Mouse (Mus musculus) heart, embryonic 16.5 days (tissue): ENCODE measurements around the gene Atp2b2. TPM values are rescaled to one million over a fixed set of nuclear protein-coding genes. Genes with fewer than 3 reads are reported as not detected.

ENCODE experiments used
- ATAC-seq: fragments of 200-750 bp; cut with Nextera tagmentation; replicated peaks from 2 replicates; pipeline ENCODE4 v1.8.0; 2017; ENCODE audit warnings: moderate number of reproducible peaks; ENCODE audit not compliant: insufficient read depth, low FRiP score; ENCODE audit errors: extremely low read depth
- H3K27ac ChIP-seq: fragments of 300-500 bp; sonication (generic); 2 replicates; pipeline ENCODE4 v1.5.1; 2014; ENCODE audit warnings: mild to moderate bottlenecking, low read length, control low read depth, moderate library complexity
- H3K27me3 ChIP-seq: fragments of 300-500 bp; sonication (generic); 2 replicates; pipeline ENCODE4 v1.6.1; 2014; ENCODE audit warnings: low read length, mixed read lengths; ENCODE audit not compliant: control insufficient read depth, insufficient read depth
- H3K36me3 ChIP-seq: fragments of 300-500 bp; sonication (generic); 2 replicates; pipeline ENCODE4 v1.6.1; 2014; ENCODE audit not compliant: control insufficient read depth, insufficient read depth
- H3K4me1 ChIP-seq: fragments of 300-500 bp; sonication (generic); 2 replicates; pipeline ENCODE4 v1.6.1; 2014; ENCODE audit warnings: low read length, mixed read lengths; ENCODE audit not compliant: control insufficient read depth, insufficient read depth
- H3K4me2 ChIP-seq: fragments of 300-500 bp; sonication (generic); 2 replicates; pipeline ENCODE4 v1.6.1; 2014; ENCODE audit warnings: low read depth, mild to moderate bottlenecking, control low read depth, low read length
- H3K4me3 ChIP-seq: fragments of 300-500 bp; sonication (generic); 2 replicates; pipeline ENCODE4 v1.5.1; 2014; ENCODE audit warnings: mild to moderate bottlenecking, control low read depth, low read length
- H3K9ac ChIP-seq: fragments of 300-500 bp; sonication (generic); 2 replicates; pipeline ENCODE4 v1.6.1; 2014; ENCODE audit warnings: low read length, control low read depth
- H3K9me3 ChIP-seq: fragments of 300-500 bp; sonication (generic); replicated peaks from 2 replicates; pipeline ENCODE4 v1.6.1; 2016; ENCODE audit warnings: low read length; ENCODE audit not compliant: control insufficient read depth
- WGBS: fragments of 180-500 bp; shearing (Covaris S2); extraction: QIAGEN DNeasy Blood & Tissue Kit; methylation state at CpG from one replicate; pipeline ENCODE4 v1.1.7; 2014; 5-methylcytosine and 5-hydroxymethylcytosine counted together
- polyA plus RNA-seq: library from polyadenylated mRNA; unstranded; fragments of >200 nt; fragmentation: Nextera tagmentation; extraction: Ambion mirVana; gene quantifications from 2 replicates; pipeline ENCODE4 v1.2.1, GENCODE M21; 2015

The Atp2b2 gene
- polyA plus RNA-seq, 1 experiment from 2014 or later = 0.12 TPM

- peaks cover 6% of the 10 kb centered on the region for H3K27me3 ChIP-seq
- 25% methylated on average over 9 of the region's 9 CpGs for WGBS
- H3K9ac ChIP-seq = no peak overlapping the region
- no peak overlapping the region for H3K4me3 ChIP-seq
- no peak for ATAC-seq
- no peak overlapping the region for H3K27ac ChIP-seq
- H3K9me3 ChIP-seq = no peaks in the 10 kb centered on the region
- H3K36me3 ChIP-seq = no peaks in the 10 kb centered on the region
- no peak overlapping the region for H3K4me2 ChIP-seq
- H3K4me1 ChIP-seq = no peaks in the 10 kb centered on the region
Observed at GRCm38 (mm10) chr6:113883225-113883624, 159.2 kb downstream of the Atp2b2 start.

GRCm38 (mm10) chr6:113882396-113882795 is 160.0 kb downstream of the Atp2b2 start:
- Histone ChIP-seq H3K9ac (no peak overlapping the region), H3K27me3 (peaks cover 6% of the 10 kb centered on the region; the same call in 1 of the 2 replicates), H3K4me1 (no peaks in the 10 kb centered on the region), H3K36me3 (no peaks in the 10 kb centered on the region), H3K27ac (no peak overlapping the region), H3K9me3 (no peaks in the 10 kb centered on the region), H3K4me2 (no peak overlapping the region), H3K4me3 (no peak overlapping the region)
- 64% methylated on average over 7 of the region's 7 CpGs for WGBS
- no peak for ATAC-seq

GRCm38 (mm10) chr6:113881561-113882243 is 160.7 kb downstream of the Atp2b2 start:
- Histone ChIP-seq H3K27me3 (peaks cover 4% of the 10 kb centered on the region; the same call in 1 of the 2 replicates), H3K4me3 (no peak overlapping the region), H3K9ac (no peak overlapping the region), H3K4me2 (no peak overlapping the region), H3K9me3 (no peaks in the 10 kb centered on the region), H3K36me3 (no peaks in the 10 kb centered on the region), H3K27ac (no peak overlapping the region), H3K4me1 (no peaks in the 10 kb centered on the region)
- 43% methylated on average over 10 of the region's 10 CpGs for WGBS
- no peak for ATAC-seq

GRCm38 (mm10) chr6:113879366-113879765 is 163.0 kb downstream of the Atp2b2 start:
- H3K36me3 ChIP-seq = no peaks in the 10 kb centered on the region
- H3K4me2 ChIP-seq = no peak overlapping the region
- H3K9me3 ChIP-seq = no peaks in the 10 kb centered on the region
- no peak overlapping the region for H3K9ac ChIP-seq
- H3K27ac ChIP-seq = no peak overlapping the region
- no peaks in the 10 kb centered on the region for H3K27me3 ChIP-seq
- no peaks in the 10 kb centered on the region for H3K4me1 ChIP-seq
- no peak for ATAC-seq
- no peak overlapping the region for H3K4me3 ChIP-seq
- WGBS = 38% methylated on average over 3 of the region's 3 CpGs

GRCm38 (mm10) chr6:113878510-113879128 is 163.8 kb downstream of the Atp2b2 start:
- no peak overlapping the region for H3K4me2 ChIP-seq
- no peak overlapping the region for H3K9ac ChIP-seq
- H3K4me1 ChIP-seq = no peaks in the 10 kb centered on the region
- no peak overlapping the region for H3K27ac ChIP-seq
- no peaks in the 10 kb centered on the region; the same call in 1 of the 2 replicates for H3K27me3 ChIP-seq
- H3K9me3 ChIP-seq = no peaks in the 10 kb centered on the region
- H3K36me3 ChIP-seq = no peaks in the 10 kb centered on the region
- no peak overlapping the region for H3K4me3 ChIP-seq
- no peak for ATAC-seq
- WGBS = 77% methylated on average over 8 of the region's 8 CpGs

GRCm38 (mm10) chr6:113876585-113876984 is 165.8 kb downstream of the Atp2b2 start:
- Histone ChIP-seq H3K4me3 (no peak overlapping the region), H3K9me3 (no peaks in the 10 kb centered on the region), H3K4me1 (no peaks in the 10 kb centered on the region), H3K9ac (no peak overlapping the region), H3K4me2 (no peak overlapping the region), H3K27ac (no peak overlapping the region), H3K36me3 (no peaks in the 10 kb centered on the region), H3K27me3 (no peaks in the 10 kb centered on the region; the same call in 1 of the 2 replicates)
- 70% methylated on average over 3 of the region's 3 CpGs for WGBS
- ATAC-seq = no peak

- Histone ChIP-seq H3K4me1 (no peaks in the 10 kb centered on the region), H3K27ac (no peak overlapping the region)
Observed at GRCm38 (mm10) chr6:113875201-113875600, 167.2 kb downstream of the Atp2b2 start.

GRCm38 (mm10) chr6:113872654-113873053 is 169.8 kb downstream of the Atp2b2 start:
- 73% methylated on average over 7 of the region's 7 CpGs for WGBS
- no peak overlapping the region for H3K4me2 ChIP-seq
- H3K9me3 ChIP-seq = no peaks in the 10 kb centered on the region
- H3K27ac ChIP-seq = no peak overlapping the region
- no peaks in the 10 kb centered on the region for H3K4me1 ChIP-seq
- H3K27me3 ChIP-seq = no peaks in the 10 kb centered on the region; the same call in 1 of the 2 replicates
- ATAC-seq = no peak
- no peak overlapping the region for H3K4me3 ChIP-seq
- H3K9ac ChIP-seq = no peak overlapping the region
- no peaks in the 10 kb centered on the region for H3K36me3 ChIP-seq

More at GRCm38 (mm10) chr6:113875201-113875600, 167.2 kb downstream of the Atp2b2 start:
- H3K36me3 ChIP-seq = no peaks in the 10 kb centered on the region
- no peak overlapping the region for H3K9ac ChIP-seq
- H3K4me2 ChIP-seq = no peak overlapping the region
- H3K27me3 ChIP-seq = no peaks in the 10 kb centered on the region; the same call in 1 of the 2 replicates
- ATAC-seq = no peak
- H3K9me3 ChIP-seq = no peaks in the 10 kb centered on the region
- WGBS = 68% methylated on average over 2 of the region's 2 CpGs
- no peak overlapping the region for H3K4me3 ChIP-seq

GRCm38 (mm10) chr6:113870775-113871174 is 171.6 kb downstream of the Atp2b2 start:
- no peaks in the 10 kb centered on the region for H3K4me1 ChIP-seq
- no peak overlapping the region for H3K9ac ChIP-seq
- H3K36me3 ChIP-seq = no peaks in the 10 kb centered on the region
- no peaks in the 10 kb centered on the region for H3K9me3 ChIP-seq
- 52% methylated on average over 9 of the region's 9 CpGs for WGBS
- no peak overlapping the region for H3K27ac ChIP-seq
- H3K27me3 ChIP-seq = no peaks in the 10 kb centered on the region; the same call in 1 of the 2 replicates
- no peak for ATAC-seq
- no peak overlapping the region for H3K4me3 ChIP-seq
- no peak overlapping the region for H3K4me2 ChIP-seq
